ENCODE assay signal across 8 mouse cellular contexts in genomic region chr4:12170986-12171317, GRCm38 (mm10). TPM values are rescaled to one million over a fixed set of nuclear protein-coding genes. Genes with fewer than 3 reads are reported as not detected.
A peak's percentile ranks its signal among the peaks of the same experiment; 100 is the strongest.
DNase-seq lines count a peak whose midpoint lies in the region; ATAC-seq lines count a peak whose summit lies in the region.

No protein-coding gene starts in this region.

- peaks cover 24% of the 10 kb centered on the region for H3K36me3 ChIP-seq in heart, embryonic 10.5 days
- peaks cover 20% of the 10 kb centered on the region for H3K36me3 ChIP-seq in forebrain, embryonic 12.5 days (replicated peaks)
- H3K36me3 ChIP-seq in liver, embryonic 13.5 days: 0 out of 2 replicates have a peak, but pooled peaks cover 3% of the 10 kb centered on the region

- H3K9ac ChIP-seq in forebrain, embryonic 12.5 days: peak overlapping the region; percentile 95
- H3K9ac ChIP-seq in liver, embryonic 13.5 days: peak overlapping the region; percentile 80

- H3K4me3 ChIP-seq in heart, embryonic 10.5 days: peak overlapping the region; percentile 93
- H3K4me3 ChIP-seq in forebrain, embryonic 12.5 days (replicated peaks): peak overlapping the region; percentile 82
- peak overlapping the region; percentile 71 for H3K4me3 ChIP-seq in liver, embryonic 13.5 days (replicated peaks)

- peak overlapping the region; percentile 70 for H3K4me2 ChIP-seq in forebrain, embryonic 12.5 days
- peak overlapping the region; percentile 79 for H3K4me2 ChIP-seq in liver, embryonic 13.5 days

- peak overlapping the region; percentile 98 for H3K27ac ChIP-seq in heart, embryonic 10.5 days
- peak overlapping the region; percentile 92 for H3K27ac ChIP-seq in forebrain, embryonic 12.5 days
- peak overlapping the region; percentile 39; the same call in 1 of the 2 replicates for H3K27ac ChIP-seq in liver, embryonic 13.5 days

- no peak for DNase-seq in heart, embryonic 10.5 days (ENCODE audit: low spot score)
- DNase-seq in heart, adult 18-20 months: no peak
- DNase-seq in 3T3-L1 (ENCODE audit: low read depth, low spot score): peak; percentile 48
- DNase-seq in liver, embryonic 13.5 days: no peak
- no peak for DNase-seq in urinary bladder, postnatal 10 days (ENCODE audit: low spot score)
- no peak for DNase-seq in right cerebral cortex, postnatal 10 days (ENCODE audit: low spot score in 2 of 2)

- H3K9me3 ChIP-seq in heart, embryonic 10.5 days: no peaks in the 10 kb centered on the region
- H3K9me3 ChIP-seq in forebrain, embryonic 12.5 days: no peaks in the 10 kb centered on the region
- no peaks in the 10 kb centered on the region for H3K9me3 ChIP-seq in liver, embryonic 13.5 days (replicated peaks)

- H3K4me1 ChIP-seq in heart, embryonic 10.5 days: peaks cover 7% of the 10 kb centered on the region
- peaks cover 10% of the 10 kb centered on the region for H3K4me1 ChIP-seq in forebrain, embryonic 12.5 days
- H3K4me1 ChIP-seq in liver, embryonic 13.5 days (replicated peaks): peaks cover 10% of the 10 kb centered on the region

- no peaks in the 10 kb centered on the region for H3K27me3 ChIP-seq in heart, embryonic 10.5 days (ENCODE audit: insufficient read depth, poor library complexity, severe bottlenecking)
- H3K27me3 ChIP-seq in forebrain, embryonic 12.5 days: no peaks in the 10 kb centered on the region
- 0 out of 2 replicates have a peak, but pooled peaks cover 5% of the 10 kb centered on the region for H3K27me3 ChIP-seq in liver, embryonic 13.5 days

- 23% methylated on average over 9 of the region's 9 CpGs for WGBS in heart, embryonic 10.5 days
- 15% methylated on average over 9 of the region's 9 CpGs for WGBS in forebrain, embryonic 12.5 days
- 25% methylated on average over 9 of the region's 9 CpGs for WGBS in liver, embryonic 13.5 days (ENCODE audit: insufficient replicate concordance)

- ATAC-seq in forebrain, embryonic 12.5 days (ENCODE audit: low FRiP score): no peak
- no peak for ATAC-seq in liver, embryonic 13.5 days (ENCODE audit: low read depth)
- no peak for ATAC-seq in megakaryocyte-erythroid progenitor cell, adult 5-6 weeks (replicated peaks; ENCODE audit: low FRiP score, low TSS enrichment, poor library complexity, severe bottlenecking)

RNA-seq across cellular contexts. Expression of gene Fam92a, which starts 0.9 kb away (rescaled TPM):
- 66.2 and 77.1 TPM in 2 replicates for polyA plus RNA-seq in heart, embryonic 10.5 days (2016; fragmentation: Nextera tagmentation; extraction: Ambion mirVana)
- total RNA-seq in heart, adult 18-20 months (2021): 10 to 100 TPM; 18.2 to 20.0 TPM
- 109 and 114 TPM in 2 replicates for polyA plus RNA-seq in forebrain, embryonic 12.5 days (2016; fragmentation: Nextera tagmentation; extraction: Ambion mirVana)
- 21.2 and 26.5 TPM in 2 replicates for polyA plus RNA-seq in liver, embryonic 13.5 days (2015; fragmentation: Nextera tagmentation; extraction: Ambion mirVana)
- total RNA-seq in megakaryocyte-erythroid progenitor cell, adult 5-6 weeks (2014; fragmentation: Nextera tagmentation): 26.4 and 33.0 TPM in 2 replicates
- total RNA-seq in megakaryocyte-erythroid progenitor cell, adult 5-6 weeks (2017): 45.0 and 50.4 TPM in 2 replicates

RNA-seq across cellular contexts. Expression of gene Rbm12b1, which starts 30.9 kb away (rescaled TPM):
- polyA plus RNA-seq in heart, embryonic 10.5 days (2016; fragmentation: Nextera tagmentation; extraction: Ambion mirVana): 4.5 and 4.6 TPM in 2 replicates
- total RNA-seq in heart, adult 18-20 months (2021): 1 to 10 TPM; 8.4 TPM
- 9.9 and 11.4 TPM in 2 replicates for polyA plus RNA-seq in forebrain, embryonic 12.5 days (2016; fragmentation: Nextera tagmentation; extraction: Ambion mirVana)
- 1.7 and 2.1 TPM in 2 replicates for polyA plus RNA-seq in liver, embryonic 13.5 days (2015; fragmentation: Nextera tagmentation; extraction: Ambion mirVana)
- total RNA-seq in megakaryocyte-erythroid progenitor cell, adult 5-6 weeks (2014; fragmentation: Nextera tagmentation): 9.8 and 11.9 TPM in 2 replicates
- total RNA-seq in megakaryocyte-erythroid progenitor cell, adult 5-6 weeks (2017): 13.2 TPM in 2 replicates

Comparison
In these comparisons a context has a peak if more than half of its experiments do, and no peak if none do; other contexts are left out.
1. H3K27ac ChIP-seq: peak in every context shown above with its lines; median percentile 98 in heart, embryonic 10.5 days; 92 in forebrain, embryonic 12.5 days; 39 in liver, embryonic 13.5 days.